Mouse (Mus musculus): ENCODE results near the gene Gm12695.

Gene Gm12695

GRCm38 (mm10) chr4:96785086-96785485, at the start of gene Gm12695:
Gene Gm12695 (minus strand): TSS chr4:96785186.
- no peak for DNase-seq (ENCODE audit: low spot score in 2 of 2)

DNA sequence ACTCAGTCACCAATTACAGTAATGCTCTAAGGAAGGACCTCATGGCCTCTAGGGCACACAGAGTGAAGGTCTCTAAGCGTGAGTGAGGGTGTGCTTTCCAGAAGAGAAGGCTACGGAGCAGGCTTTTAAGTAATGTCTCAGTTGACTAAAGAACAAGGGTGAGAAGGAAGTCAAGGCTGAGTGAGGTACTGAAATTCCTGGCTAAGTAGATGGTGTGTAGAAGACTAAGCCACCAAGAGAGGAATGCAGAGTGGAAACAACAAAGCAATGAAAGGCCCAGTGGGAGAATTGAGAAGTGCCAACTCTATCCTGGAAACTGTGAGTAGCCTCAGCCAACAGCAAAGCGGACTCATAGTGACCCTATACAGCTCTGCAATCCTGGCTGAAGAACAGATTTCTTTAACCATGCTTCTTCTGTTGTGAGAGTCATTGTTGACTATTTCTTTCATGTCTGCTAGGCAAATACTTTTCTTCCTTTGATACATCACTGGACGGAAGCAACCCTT, 40.6 kb upstream of the Gm12695 start:
- DNase-seq (ENCODE audit: low spot score in 2 of 2), result no peak

DNA sequence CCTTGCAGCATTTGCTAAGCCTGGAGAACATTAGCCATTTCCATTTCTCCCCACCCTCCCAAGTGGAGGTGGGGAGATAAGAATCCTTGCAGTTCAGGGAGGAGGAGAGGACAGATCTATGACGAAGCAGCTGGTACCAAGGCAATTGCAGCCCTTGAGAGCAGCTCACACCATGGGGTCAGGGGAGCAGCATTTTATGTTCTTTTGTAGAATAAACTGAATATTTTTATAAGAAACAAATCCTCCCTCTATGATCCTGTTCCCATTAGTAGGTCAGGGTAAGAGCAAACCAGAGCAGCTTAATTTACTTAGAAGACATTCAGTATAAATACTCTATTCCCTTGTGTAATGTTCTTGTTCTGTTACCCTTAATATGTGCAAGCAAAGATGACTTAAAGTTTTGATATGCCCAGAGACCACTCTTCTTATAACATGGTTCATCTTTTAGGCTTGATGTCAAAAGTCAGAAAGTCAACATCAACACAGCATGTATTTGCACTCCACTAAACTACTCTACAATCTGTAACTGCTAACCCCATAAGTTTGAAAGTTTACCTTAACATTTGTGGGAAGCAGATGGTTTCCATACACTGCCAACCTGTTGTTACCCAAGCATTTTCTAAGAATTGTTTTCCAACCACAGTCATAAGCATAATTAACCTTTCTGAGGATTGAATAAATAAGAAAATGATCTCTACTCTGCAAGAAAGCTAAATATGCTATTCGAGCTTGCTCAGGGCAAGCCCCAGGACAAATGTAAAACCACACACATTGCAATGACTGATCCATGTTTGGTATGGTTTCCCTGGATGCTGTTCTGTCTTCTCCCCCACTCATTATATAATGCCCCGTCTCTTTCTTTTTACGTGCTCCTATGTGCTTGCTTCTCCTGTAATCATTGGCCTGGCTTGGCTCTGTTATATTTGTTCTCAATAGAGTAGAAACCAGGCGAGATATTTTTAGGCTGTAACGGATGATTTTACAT, 22.1 kb upstream of the Gm12695 start:
- DNase-seq (ENCODE audit: low spot score in 2 of 2), result no peak

DNA sequence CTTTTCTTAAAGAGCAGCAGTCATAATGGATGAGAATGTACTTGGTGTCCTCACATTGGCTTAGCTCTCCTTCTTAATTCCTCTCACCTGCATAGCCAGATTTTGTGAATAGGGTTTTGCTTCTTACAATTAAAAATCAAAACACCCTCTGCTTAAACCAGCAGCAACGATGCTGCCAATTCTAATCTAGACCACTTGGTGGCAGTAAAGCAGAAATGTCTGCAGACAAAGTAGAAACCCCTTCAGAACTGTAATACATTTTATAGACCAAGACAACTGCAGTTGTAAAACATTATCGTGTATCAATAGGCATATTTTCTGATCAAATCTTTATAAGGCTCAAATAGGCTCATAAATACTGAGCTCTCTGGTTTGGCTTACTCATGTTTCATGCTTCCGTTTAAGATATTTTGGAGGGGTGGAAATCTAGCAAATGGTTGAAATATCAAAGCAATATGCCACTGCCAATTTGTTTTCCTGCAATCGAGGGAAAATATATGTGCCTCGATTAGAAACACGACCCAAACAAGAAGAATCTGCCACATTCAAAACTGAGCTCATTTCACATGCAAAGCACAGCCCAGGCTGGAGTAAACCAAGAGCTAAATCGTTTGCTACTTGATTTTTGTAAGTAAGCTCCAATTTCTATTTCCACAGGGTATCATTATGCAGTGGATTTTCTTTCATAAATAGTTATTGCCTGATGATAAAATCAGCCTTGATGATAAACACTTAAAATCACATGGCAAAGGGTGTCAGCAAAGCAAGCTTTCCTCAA, 14.6 kb upstream of the Gm12695 start:
- no peak for DNase-seq (ENCODE audit: low spot score in 2 of 2)

GRCm38 (mm10) chr4:96797583-96797982, 12.6 kb upstream of the Gm12695 start:
- DNase-seq (ENCODE audit: low spot score in 2 of 2), result no peak

DNA sequence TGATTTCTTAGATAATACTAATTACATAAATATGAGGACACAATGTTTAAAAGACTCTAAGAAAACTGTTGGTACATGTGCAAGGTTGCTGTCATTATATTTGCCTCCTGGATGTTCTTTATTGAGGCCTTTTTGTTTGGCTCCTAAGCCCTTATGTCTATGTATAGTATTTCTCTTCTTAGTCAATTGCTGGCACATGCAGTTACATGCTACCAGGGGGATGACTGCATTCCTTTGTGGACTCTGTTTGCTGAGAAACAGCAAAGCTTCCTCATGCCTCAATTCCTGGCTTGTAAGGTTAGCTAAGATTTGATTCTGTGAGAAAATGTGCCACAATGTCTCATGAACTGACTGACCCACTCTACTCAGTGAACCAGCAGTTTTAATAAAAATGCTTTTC, 6.3 kb upstream of the Gm12695 start:
- no peak for DNase-seq (ENCODE audit: low spot score in 2 of 2)

DNA sequence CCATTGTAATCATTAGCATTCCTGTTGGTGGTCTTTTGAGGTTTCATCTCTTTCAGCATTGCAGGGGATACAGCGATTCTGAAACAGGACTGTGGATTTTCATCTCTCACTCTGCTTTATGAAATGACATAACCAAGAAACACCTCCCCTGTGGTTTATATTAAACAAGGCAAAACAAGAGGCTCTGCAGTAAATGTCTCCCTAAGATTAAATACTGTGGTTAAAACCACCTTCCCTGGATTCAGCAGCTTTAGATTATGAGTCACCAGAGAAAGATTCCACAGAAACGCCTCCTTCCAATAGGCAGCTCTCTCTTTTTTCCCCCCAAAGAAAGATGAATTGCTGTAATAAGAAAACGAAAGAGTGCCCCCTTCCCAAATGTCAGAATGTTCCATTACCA, 4.9 kb upstream of the Gm12695 start:
- DNase-seq (ENCODE audit: low spot score in 2 of 2), result no peak

- DNase-seq (ENCODE audit: low spot score in 2 of 2), result no peak
Measured at GRCm38 (mm10) chr4:96786610-96787009, 1.6 kb upstream of the Gm12695 start.

DNA sequence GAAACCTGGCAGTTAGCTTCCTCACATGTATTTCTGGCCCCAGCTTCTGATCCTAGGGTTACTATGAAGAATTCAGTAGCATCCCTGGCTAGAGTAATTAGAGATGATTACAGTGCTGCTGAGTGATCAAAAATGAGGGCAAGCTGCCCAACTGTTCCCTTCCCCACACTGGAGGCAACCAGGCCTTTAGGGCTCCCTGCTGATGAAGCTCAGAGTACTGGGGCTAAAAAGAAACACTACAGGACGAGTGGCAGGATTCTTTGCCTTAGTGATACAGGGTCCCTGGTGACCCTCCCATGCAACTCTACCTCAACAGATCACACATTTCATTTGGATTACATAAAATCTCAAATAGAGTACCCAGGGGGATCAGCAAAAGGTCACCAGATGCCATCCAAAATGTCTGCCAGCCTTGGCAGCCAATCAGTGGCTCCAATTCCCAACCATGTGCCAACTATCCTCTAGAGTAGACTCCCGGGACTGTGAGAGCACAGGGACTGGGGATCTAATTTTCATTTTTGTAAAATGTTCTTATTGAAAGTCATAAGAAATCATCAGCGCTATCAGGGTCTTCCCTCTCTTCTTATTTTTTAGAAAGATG, 11.9 kb downstream of the Gm12695 start:
- no peak for DNase-seq (ENCODE audit: low spot score in 2 of 2)

DNA sequence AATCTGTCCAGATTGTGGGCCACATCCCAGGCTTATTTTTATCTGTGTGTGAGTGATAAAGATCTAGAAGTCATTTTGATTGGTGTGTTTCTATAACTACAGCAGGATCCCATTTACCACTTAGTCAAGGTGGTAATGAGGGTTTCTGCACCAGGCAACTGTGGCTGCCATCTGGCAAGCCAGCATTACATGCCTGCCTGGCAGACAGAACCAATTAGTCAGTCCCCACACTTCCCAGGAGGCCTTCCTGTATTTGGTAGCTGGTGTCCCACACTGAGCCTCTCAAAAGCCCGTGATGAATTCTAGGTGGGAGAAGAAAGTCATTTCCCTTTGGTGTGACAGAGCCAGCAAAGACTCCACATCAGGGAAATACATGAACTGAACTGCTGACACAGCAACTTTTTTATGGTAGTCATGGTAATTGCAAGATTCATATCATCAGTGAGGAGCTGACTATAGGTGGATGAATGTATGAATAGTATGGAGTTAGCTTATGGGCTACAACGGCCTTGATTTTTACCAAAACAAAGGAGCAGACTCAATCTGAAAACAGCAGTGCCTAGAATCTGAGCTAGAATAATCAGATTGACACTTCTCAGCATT, 18.5 kb downstream of the Gm12695 start:
- no peak for DNase-seq (ENCODE audit: low spot score in 2 of 2)

- no peak for DNase-seq (ENCODE audit: low spot score in 2 of 2)
Measured at GRCm38 (mm10) chr4:96751953-96752352, 33.0 kb downstream of the Gm12695 start.

DNA sequence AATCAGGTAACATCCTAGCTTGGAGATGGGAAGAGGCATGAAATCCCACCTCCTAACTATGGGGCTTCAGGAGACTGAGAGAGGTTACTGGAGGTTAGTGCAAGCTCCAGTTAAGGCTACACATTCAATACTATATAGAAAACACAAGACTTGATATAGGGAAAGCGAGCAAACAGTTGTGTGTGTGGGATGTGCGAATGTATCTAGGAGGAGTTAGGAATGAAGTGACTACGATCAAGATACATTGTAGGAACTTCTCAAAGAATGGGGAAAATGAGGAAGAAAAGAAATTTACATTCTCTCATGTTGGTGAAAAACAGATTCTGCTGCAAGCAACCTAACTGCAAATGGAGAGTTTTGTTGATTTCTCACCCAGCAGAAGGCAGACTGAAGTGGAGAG, 44.5 kb downstream of the Gm12695 start:
- DNase-seq (ENCODE audit: low spot score in 2 of 2), result no peak

DNA sequence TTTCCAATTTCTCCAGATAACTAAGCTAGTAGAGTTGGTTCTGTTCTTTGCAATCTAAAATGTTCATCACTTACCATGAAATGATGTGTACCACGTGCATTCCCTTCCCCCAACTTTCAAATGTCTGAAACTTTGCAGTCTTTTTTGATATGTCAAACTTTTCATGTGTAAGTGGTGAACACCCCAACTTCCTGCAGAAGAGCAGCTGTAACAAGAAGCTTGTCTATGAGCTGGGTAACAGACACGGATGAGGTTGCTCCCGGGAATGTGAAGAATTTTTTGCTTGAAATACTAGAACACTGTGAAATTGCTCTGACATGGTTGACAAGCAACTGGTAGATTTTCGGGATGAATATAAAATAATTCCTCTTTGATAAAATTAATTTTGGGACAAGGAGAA, 55.7 kb downstream of the Gm12695 start:
- DNase-seq (ENCODE audit: low spot score in 2 of 2), result no peak

DNA sequence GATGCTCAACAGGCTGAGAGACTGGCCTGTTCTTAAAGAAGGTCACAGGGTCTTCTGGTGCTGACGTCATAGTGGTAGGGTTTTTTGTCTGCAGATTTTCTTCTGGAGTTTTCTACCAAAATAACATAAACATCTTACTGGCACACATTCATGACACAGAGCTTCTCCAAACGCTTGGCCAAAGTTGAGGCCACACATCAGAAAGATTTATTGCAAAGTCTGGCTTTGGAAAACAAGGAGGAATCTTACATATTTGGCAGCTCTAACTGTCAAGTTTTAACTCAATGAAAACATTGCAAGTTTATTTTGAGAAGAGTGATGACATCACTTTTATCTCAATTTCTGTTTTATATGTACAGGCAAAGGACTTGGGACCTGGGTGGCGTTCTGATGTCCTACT, 56.8 kb downstream of the Gm12695 start:
- DNase-seq (ENCODE audit: low spot score in 2 of 2), result no peak

DNA sequence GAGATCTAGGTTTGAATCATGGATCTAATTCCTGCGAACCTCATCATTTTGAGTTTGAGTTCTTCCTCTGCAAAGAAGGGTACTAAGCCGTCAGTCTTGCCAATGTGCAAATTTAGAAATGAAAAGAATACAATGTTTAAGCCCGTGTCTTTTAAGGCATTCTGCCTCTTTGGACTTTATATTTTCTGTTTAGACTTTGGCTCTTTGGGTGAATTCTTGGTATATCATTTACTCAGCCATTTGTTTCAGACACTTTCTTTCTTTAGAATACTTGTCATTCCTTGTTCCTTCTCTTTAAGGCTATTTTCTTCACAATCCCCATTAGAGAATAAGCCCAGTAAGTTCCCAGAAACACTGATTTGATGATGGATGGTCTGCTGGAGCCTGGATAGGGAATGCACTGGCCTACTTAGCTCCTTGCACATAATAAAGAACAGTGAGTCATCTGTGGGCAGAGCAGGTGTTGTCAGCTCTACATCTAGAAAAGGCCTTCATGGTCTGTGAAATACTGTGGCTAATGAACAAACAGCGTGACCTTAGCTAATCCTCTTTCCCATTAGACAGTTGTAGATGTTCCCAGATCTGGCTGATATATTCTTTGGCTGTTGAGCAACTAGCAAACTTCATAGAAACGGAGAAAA, 59.5 kb downstream of the Gm12695 start:
- no peak for DNase-seq (ENCODE audit: low spot score in 2 of 2)

DNA sequence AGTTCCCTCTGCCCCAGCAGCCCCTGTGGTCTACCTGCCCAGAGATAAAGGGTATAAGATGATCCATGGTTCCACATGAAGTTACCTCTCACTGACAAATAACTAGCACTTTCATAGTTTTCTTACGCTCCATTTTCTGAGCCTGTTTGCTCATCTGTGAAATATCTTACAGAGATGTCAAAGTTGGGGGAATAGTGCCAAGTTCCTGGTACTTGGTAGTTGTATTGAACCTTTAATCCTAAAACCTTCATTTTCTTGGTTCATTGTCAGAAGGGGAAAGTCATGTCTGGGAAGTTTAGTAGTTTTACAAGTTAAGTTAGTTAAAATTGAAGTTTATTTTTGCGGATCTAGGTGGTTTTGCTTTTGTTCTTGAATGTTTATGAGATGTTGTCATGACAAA, 62.7 kb downstream of the Gm12695 start:
- DNase-seq (ENCODE audit: low spot score in 2 of 2), result no peak

DNA sequence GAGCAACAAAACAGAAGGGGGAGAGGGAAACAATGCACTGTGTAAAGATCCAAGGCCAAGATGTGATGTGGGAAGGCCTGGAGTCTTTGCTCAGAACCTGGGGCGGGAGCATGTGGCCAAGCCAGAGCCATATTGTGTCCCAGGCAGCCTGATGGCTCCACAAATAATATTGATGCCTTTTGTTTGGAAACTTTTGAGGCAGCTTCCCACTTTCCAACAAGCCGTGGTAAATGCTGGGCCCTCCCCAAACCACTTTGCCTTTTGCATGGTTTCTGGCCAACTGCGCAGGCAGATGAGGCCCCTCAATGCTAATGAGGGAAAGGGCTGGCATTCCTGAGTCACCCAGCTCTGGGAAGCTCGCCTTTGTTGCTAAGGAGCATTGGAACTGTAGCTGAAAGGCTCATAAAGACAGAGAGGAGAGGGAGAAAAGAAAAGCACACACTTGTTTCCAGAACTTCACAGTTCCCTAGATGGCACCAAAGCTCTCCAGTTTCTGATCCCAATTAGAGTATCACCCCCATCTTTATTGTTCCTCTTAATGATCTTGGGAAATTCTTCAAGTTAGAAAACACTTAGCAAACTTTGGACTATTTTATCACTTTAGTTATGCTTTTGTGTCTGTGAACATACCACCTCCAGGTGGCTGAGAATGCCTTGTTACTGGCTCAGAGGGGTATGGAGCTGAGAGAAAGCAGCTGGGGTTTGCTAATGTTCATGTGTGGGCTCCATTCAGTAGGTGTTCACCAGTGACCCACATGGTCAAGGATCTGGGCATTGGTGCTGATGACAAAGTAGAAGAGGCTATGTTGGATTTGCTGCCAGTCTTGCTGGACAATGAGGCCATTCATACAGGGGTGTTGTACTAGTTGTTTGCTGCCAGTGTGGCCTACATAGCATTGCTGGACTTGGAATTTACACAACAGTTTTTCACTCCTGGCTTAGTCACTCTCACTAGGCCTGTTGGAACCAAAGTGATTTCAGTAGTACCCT, 65.7 kb downstream of the Gm12695 start:
- DNase-seq (ENCODE audit: low spot score in 2 of 2), result no peak

DNA sequence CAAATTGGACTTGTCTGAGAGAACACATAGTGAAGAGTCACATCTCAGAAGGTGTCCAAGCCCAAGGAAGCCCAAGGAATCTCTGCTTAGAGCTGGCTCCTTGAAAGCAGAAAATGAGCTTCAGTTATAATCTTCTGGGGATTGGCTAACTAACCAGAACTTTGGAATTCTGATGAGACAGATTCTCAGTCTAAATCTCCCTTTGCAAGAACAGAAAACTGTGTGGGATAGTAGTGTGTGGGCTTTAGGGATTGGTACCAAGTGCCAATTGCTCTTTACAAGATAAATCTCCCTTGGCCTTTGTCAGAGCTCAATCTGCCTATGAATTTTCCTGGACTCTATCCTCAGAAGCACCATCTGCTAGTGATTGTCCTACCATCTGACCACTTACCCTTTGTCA, 66.5 kb downstream of the Gm12695 start:
- DNase-seq (ENCODE audit: low spot score in 2 of 2), result no peak

DNA sequence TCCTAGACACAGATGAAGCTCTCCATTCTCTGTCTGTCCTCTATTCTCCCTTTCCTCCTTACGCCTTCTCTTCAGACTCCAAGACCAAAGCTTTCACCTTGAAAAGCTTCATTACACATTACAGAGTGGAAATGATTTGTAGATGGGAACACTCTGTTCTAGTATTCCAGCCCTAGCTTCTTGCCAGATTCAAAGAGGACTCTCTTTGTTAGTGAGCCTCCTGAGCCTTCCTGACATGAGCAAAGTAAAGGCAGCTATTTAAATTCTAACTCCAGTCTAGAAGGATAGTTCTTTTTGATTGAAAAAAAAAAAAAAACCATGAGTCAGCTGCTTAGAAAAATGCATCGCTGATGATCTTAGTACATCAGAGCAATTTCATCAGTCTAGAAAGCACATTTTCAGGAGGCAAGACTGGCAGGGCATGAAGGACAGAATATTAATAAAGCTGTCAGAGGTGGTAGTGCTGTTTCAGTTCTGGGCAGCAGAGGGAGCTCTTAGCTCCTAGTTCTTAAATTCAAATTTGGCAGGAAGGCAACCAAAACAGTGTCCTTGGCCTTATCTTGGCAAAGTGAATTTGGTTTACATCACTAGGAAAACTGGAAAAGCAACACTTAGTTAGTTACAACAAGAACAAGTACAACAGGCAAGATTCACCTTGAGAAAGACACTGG, 79.6 kb downstream of the Gm12695 start:
- DNase-seq (ENCODE audit: low spot score in 2 of 2), result no peak

GRCm38 (mm10) chr4:96698218-96698561, 86.8 kb downstream of the Gm12695 start:
- DNase-seq (ENCODE audit: low spot score in 2 of 2), result no peak
